Mouse (Mus musculus): ENCODE measurements around the gene Nckap5. TPM values are rescaled to one million over a fixed set of nuclear protein-coding genes. Genes with fewer than 3 reads are reported as not detected.

Nckap5 gene
- total and polyA plus RNA-seq, 3 experiments = not detected

- in situ Hi-C loops (cut with MboI; ENCODE audit: low pct_ligation_motif_present, low pct_unique_long_range_greater_than_20kb, low sequenced_read_pairs) = no loop called here
- Histone ChIP-seq H3K27me3 (replicated peaks) (peaks cover 4% of the 10 kb centered on the region), H3K36me3 (replicated peaks in 1 of 2; ENCODE audit: control insufficient read depth in 1 of 2, insufficient read depth in 1 of 2, low read length in 1 of 2) (no peaks in the 10 kb centered on the region), H3K4me3 (replicated peaks in 1 of 3; ENCODE audit: low read depth in 2 of 3, low read length in 2 of 3, poor library complexity in 1 of 3) (no peak overlapping the region), H3K4me1 (ENCODE audit: control insufficient read depth in 1 of 2, insufficient read depth in 2 of 2) (no peaks in the 10 kb centered on the region), H3K79me2 (replicated peaks; ENCODE audit: control insufficient read depth, extremely low read depth, insufficient read depth, poor library complexity, severe bottlenecking) (no peaks in the 10 kb centered on the region), H3K27ac (ENCODE audit: insufficient read depth, low read depth) (no peak overlapping the region), H3K9me3 (replicated peaks; ENCODE audit: low read length) (peaks cover 13% of the 10 kb centered on the region), H3K9ac (ENCODE audit: insufficient read depth, low read depth) (no peak overlapping the region), H3K4me2 (ENCODE audit: insufficient read depth, low read depth, poor library complexity, severe bottlenecking) (no peak overlapping the region)
- dilution Hi-C loops (cut with MboI; ENCODE audit: extremely low pct_ligation_motif_present, extremely low pct_unique_long_range_greater_than_20kb, low sequenced_read_pairs) = no loop called here
- no peak for DNase-seq (ENCODE audit: extremely low read depth)
- TF ChIP-seq IRF4 (IDR thresholded peaks at IDR 0.05; ENCODE audit: low read depth, low read length) (no peak), CTCF (conservative IDR thresholded peaks at IDR 0.05 in 1 of 2, IDR thresholded peaks at IDR 0.05 in 1 of 2; ENCODE audit: low read depth in 2 of 2, low read length in 2 of 2) (peak in 1 of 2 experiments; percentile 44; a peak in 2 of 4 replicates), RAD21 (IDR thresholded peaks at IDR 0.05; ENCODE audit: low read depth, low read length) (peak; percentile 32)
These were observed 104.1 kb downstream of the Nckap5 start for GRCm38 (mm10) chr1:126726400-126727055.

DNA sequence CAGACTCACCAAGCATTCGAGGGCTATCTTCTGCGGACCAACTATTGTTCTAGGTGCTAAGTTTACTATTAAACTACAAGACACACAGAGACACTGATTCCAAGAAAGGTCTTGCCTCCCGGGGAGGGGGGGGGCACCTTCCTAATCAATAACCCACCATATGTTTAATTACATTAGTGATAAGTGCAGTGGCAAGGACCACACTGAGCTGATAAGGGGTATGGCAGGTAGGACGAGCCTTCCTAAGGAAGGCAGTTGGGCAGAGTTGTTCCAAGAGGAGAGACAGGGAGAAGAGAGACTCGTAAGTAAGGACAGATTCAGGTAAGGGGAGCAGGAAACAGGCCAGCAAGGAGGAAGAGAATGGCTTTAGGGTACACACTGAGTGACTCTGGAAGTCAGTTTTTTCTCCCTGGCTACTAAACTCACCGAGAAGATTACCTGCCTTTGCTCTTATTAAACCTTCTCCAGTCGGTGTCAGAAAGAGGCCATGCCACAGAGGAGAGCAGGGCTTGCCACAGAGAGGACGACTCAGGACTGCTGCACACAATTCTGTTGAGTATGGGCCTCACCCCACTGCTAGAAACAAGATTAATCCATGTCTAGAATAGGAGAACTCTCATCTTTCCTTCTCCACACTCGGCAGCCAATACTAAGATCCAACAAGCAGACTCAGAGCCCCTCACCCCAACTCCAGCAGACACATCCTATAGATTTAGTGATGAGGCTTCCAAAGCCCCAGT, 104.8 kb downstream of the Nckap5 start:
- no peak overlapping the region for H3K4me3 ChIP-seq (replicated peaks in 1 of 3; ENCODE audit: low read depth in 2 of 3, low read length in 2 of 3, poor library complexity in 1 of 3)
- peaks cover 16% of the 10 kb centered on the region for H3K9me3 ChIP-seq (replicated peaks; ENCODE audit: low read length)
- no peak overlapping the region for H3K9ac ChIP-seq (ENCODE audit: insufficient read depth, low read depth)
- peaks cover 8% of the 10 kb centered on the region for H3K27me3 ChIP-seq (replicated peaks)
- dilution Hi-C loops (cut with MboI; ENCODE audit: extremely low pct_ligation_motif_present, extremely low pct_unique_long_range_greater_than_20kb, low sequenced_read_pairs) (no loop called here), in situ Hi-C loops (cut with MboI; ENCODE audit: low pct_ligation_motif_present, low pct_unique_long_range_greater_than_20kb, low sequenced_read_pairs) (no loop called here)
- no peak for DNase-seq (ENCODE audit: extremely low read depth)
- H3K4me2 ChIP-seq (ENCODE audit: insufficient read depth, low read depth, poor library complexity, severe bottlenecking) = no peak overlapping the region
- H3K4me1 ChIP-seq (ENCODE audit: control insufficient read depth in 1 of 2, insufficient read depth in 2 of 2) = no peaks in the 10 kb centered on the region
- TF ChIP-seq IRF4 (IDR thresholded peaks at IDR 0.05; ENCODE audit: low read depth, low read length) (no peak), NRF1 (IDR thresholded peaks at IDR 0.05; ENCODE audit: low read depth, low read length) (no peak), ZC3H11A (IDR thresholded peaks at IDR 0.05; ENCODE audit: low read depth, low read length) (no peak), E2F4 (IDR thresholded peaks at IDR 0.05; ENCODE audit: insufficient replicate concordance, low read depth, low read length) (no peak), USF2 (conservative IDR thresholded peaks at IDR 0.05; ENCODE audit: low read depth, low read length) (no peak), JUN (IDR thresholded peaks at IDR 0.05; ENCODE audit: insufficient read depth, low read depth, low read length) (no peak), ZNF384 (IDR thresholded peaks at IDR 0.05; ENCODE audit: low read depth, low read length) (no peak), POLR2A (IDR thresholded peaks at IDR 0.05; ENCODE audit: low read depth, low read length) (no peak), UBTF (IDR thresholded peaks at IDR 0.05; ENCODE audit: low read depth, low read length) (no peak), ELF1 (IDR thresholded peaks at IDR 0.05; ENCODE audit: low read depth, low read length) (no peak), RAD21 (IDR thresholded peaks at IDR 0.05; ENCODE audit: low read depth, low read length) (no peak), TCF12 (IDR thresholded peaks at IDR 0.05; ENCODE audit: low read depth, low read length) (no peak), SIN3A (IDR thresholded peaks at IDR 0.05; ENCODE audit: low read length) (no peak), TBP (conservative IDR thresholded peaks at IDR 0.05; ENCODE audit: low read depth, low read length) (no peak), GABPA (IDR thresholded peaks at IDR 0.05; ENCODE audit: insufficient replicate concordance, low read depth, low read length) (no peak), EP300 (IDR thresholded peaks at IDR 0.05; ENCODE audit: low read length) (no peak)
- H3K27ac ChIP-seq (ENCODE audit: insufficient read depth, low read depth) = no peak overlapping the region
- H3K79me2 ChIP-seq (replicated peaks; ENCODE audit: control insufficient read depth, extremely low read depth, insufficient read depth, poor library complexity, severe bottlenecking) = no peaks in the 10 kb centered on the region
- no peaks in the 10 kb centered on the region for H3K36me3 ChIP-seq (replicated peaks in 1 of 2; ENCODE audit: control insufficient read depth in 1 of 2, insufficient read depth in 1 of 2, low read length in 1 of 2)
